Mouse (Mus musculus): Measurements from ENCODE around the gene Stxbp1. TPM values are rescaled to one million over a fixed set of nuclear protein-coding genes. Genes with fewer than 3 reads are reported as not detected.

The Stxbp1 gene
- polyA plus RNA-seq, 1 experiment from 2014 or later = 165 TPM

GRCm38 (mm10) chr2:32881054-32881453, 34.0 kb upstream of the Stxbp1 start:
- no peak overlapping the region for H3K4me3 ChIP-seq (replicated peaks)
- no peaks in the 10 kb centered on the region for H3K27me3 ChIP-seq
- H3K36me3 ChIP-seq = no peaks in the 10 kb centered on the region
- H3K27ac ChIP-seq = 0 out of 2 replicates have a peak overlapping the region, but pooled peaks have one; percentile 35
- no peak for ATAC-seq
- WGBS = 23% methylated on average over 6 of the region's 6 CpGs
- H3K9me3 ChIP-seq = no peaks in the 10 kb centered on the region
- peak overlapping the region; percentile 0 for H3K4me2 ChIP-seq (replicated peaks)
- H3K4me1 ChIP-seq (replicated peaks) = peaks cover 64% of the 10 kb centered on the region
- H3K9ac ChIP-seq (replicated peaks) = peak overlapping the region; percentile 25; the same call in 1 of the 2 replicates

GRCm38 (mm10) chr2:32879593-32879992, 32.5 kb upstream of the Stxbp1 start:
- Histone ChIP-seq H3K27ac (no peak overlapping the region), H3K4me1 (replicated peaks) (peaks cover 69% of the 10 kb centered on the region), H3K27me3 (no peaks in the 10 kb centered on the region), H3K4me2 (replicated peaks) (0 out of 2 replicates have a peak overlapping the region, but pooled peaks have one; percentile 0), H3K9me3 (no peaks in the 10 kb centered on the region), H3K9ac (replicated peaks) (0 out of 2 replicates have a peak overlapping the region, but pooled peaks have one; percentile 3), H3K36me3 (no peaks in the 10 kb centered on the region), H3K4me3 (replicated peaks) (no peak overlapping the region)
- WGBS = 89% methylated on average over 5 of the region's 5 CpGs
- no peak for ATAC-seq

GRCm38 (mm10) chr2:32878396-32878795, 31.4 kb upstream of the Stxbp1 start:
- no peaks in the 10 kb centered on the region for H3K36me3 ChIP-seq
- no peak for ATAC-seq
- no peak overlapping the region for H3K27ac ChIP-seq
- 0 out of 2 replicates have a peak overlapping the region, but pooled peaks have one; percentile 93 for H3K9ac ChIP-seq (replicated peaks)
- H3K4me2 ChIP-seq (replicated peaks) = peak overlapping the region; percentile 76
- H3K27me3 ChIP-seq = no peaks in the 10 kb centered on the region
- no peaks in the 10 kb centered on the region for H3K9me3 ChIP-seq
- WGBS = 66% methylated on average over 3 of the region's 3 CpGs
- peak overlapping the region; percentile 72 for H3K4me3 ChIP-seq (replicated peaks)
- H3K4me1 ChIP-seq (replicated peaks) = peaks cover 76% of the 10 kb centered on the region

- Histone ChIP-seq H3K4me1 (replicated peaks) (peaks cover 76% of the 10 kb centered on the region), H3K27me3 (no peaks in the 10 kb centered on the region), H3K4me3 (replicated peaks) (peak overlapping the region; percentile 72), H3K4me2 (replicated peaks) (peak overlapping the region; percentile 76), H3K27ac (no peak overlapping the region), H3K9me3 (no peaks in the 10 kb centered on the region), H3K36me3 (no peaks in the 10 kb centered on the region), H3K9ac (replicated peaks) (peak overlapping the region; percentile 93)
- ATAC-seq = no peak
- 49% methylated on average over 6 of the region's 6 CpGs for WGBS
These were observed 30.8 kb upstream of the Stxbp1 start for GRCm38 (mm10) chr2:32877761-32878393.

GRCm38 (mm10) chr2:32877303-32877702, 30.3 kb upstream of the Stxbp1 start:
- ATAC-seq = no peak
- H3K4me2 ChIP-seq (replicated peaks) = peak overlapping the region; percentile 76
- H3K4me3 ChIP-seq (replicated peaks) = peak overlapping the region; percentile 72
- no peaks in the 10 kb centered on the region for H3K27me3 ChIP-seq
- H3K36me3 ChIP-seq = no peaks in the 10 kb centered on the region
- peak overlapping the region; percentile 93 for H3K9ac ChIP-seq (replicated peaks)
- H3K4me1 ChIP-seq (replicated peaks) = peaks cover 73% of the 10 kb centered on the region
- 33% methylated on average over 5 of the region's 5 CpGs for WGBS
- H3K27ac ChIP-seq = no peak overlapping the region; the same call in 1 of the 2 replicates
- no peaks in the 10 kb centered on the region for H3K9me3 ChIP-seq

- Histone ChIP-seq H3K4me2 (replicated peaks) (peak overlapping the region; percentile 76), H3K27me3 (no peaks in the 10 kb centered on the region), H3K9me3 (no peaks in the 10 kb centered on the region), H3K36me3 (no peaks in the 10 kb centered on the region), H3K9ac (replicated peaks) (peak overlapping the region; percentile 93), H3K27ac (peak overlapping the region; percentile 96), H3K4me3 (replicated peaks) (peak overlapping the region; percentile 72), H3K4me1 (replicated peaks) (peaks cover 70% of the 10 kb centered on the region)
- peak; percentile 29 for ATAC-seq
- 2% methylated on average over 20 of the region's 20 CpGs for WGBS
These were observed 29.7 kb upstream of the Stxbp1 start for GRCm38 (mm10) chr2:32876490-32877302.

GRCm38 (mm10) chr2:32875675-32876489, 28.8 kb upstream of the Stxbp1 start, which contains the start of gene Fam129b:
TSS of gene Fam129b (plus strand) at chr2:32876114.
- ATAC-seq = peak; percentile 87
- H3K4me1 ChIP-seq (replicated peaks) = peaks cover 62% of the 10 kb centered on the region
- no peaks in the 10 kb centered on the region for H3K27me3 ChIP-seq
- no peaks in the 10 kb centered on the region for H3K36me3 ChIP-seq
- under 1% methylated on average over 64 of the region's 68 CpGs for WGBS
- peak within 1 kb of the TSS; percentile 76 for H3K4me2 ChIP-seq (replicated peaks)
- H3K9ac ChIP-seq (replicated peaks) = peak within 1 kb of the TSS; percentile 93
- H3K27ac ChIP-seq = peak within 1 kb of the TSS; percentile 96
- H3K9me3 ChIP-seq = no peaks in the 10 kb centered on the region
- H3K4me3 ChIP-seq (replicated peaks) = peak within 1 kb of the TSS; percentile 72

- no peaks in the 10 kb centered on the region for H3K27me3 ChIP-seq
- WGBS = 9% methylated on average over 15 of the region's 15 CpGs
- H3K27ac ChIP-seq = peak overlapping the region; percentile 96
- peak overlapping the region; percentile 76 for H3K4me2 ChIP-seq (replicated peaks)
- H3K9ac ChIP-seq (replicated peaks) = peak overlapping the region; percentile 93
- peaks cover 54% of the 10 kb centered on the region for H3K4me1 ChIP-seq (replicated peaks)
- ATAC-seq = peak; percentile 32
- peak overlapping the region; percentile 72 for H3K4me3 ChIP-seq (replicated peaks)
- no peaks in the 10 kb centered on the region for H3K9me3 ChIP-seq
- H3K36me3 ChIP-seq = no peaks in the 10 kb centered on the region
These were observed 28.1 kb upstream of the Stxbp1 start for GRCm38 (mm10) chr2:32874951-32875674.

- H3K4me3 ChIP-seq (replicated peaks) = peak overlapping the region; percentile 72; the same call in 1 of the 2 replicates
These were observed 27.0 kb upstream of the Stxbp1 start for GRCm38 (mm10) chr2:32874070-32874469.

GRCm38 (mm10) chr2:32870275-32871100, 23.4 kb upstream of the Stxbp1 start:
- Histone ChIP-seq H3K4me3 (replicated peaks) (no peak overlapping the region), H3K9me3 (no peaks in the 10 kb centered on the region), H3K27ac (no peak overlapping the region), H3K27me3 (no peaks in the 10 kb centered on the region), H3K9ac (replicated peaks) (no peak overlapping the region), H3K4me2 (replicated peaks) (no peak overlapping the region), H3K36me3 (no peaks in the 10 kb centered on the region), H3K4me1 (replicated peaks) (peaks cover 17% of the 10 kb centered on the region)
- ATAC-seq = no peak
- WGBS = 60% methylated on average over 8 of the region's 8 CpGs

More at GRCm38 (mm10) chr2:32874070-32874469, 27.0 kb upstream of the Stxbp1 start:
- Histone ChIP-seq H3K9me3 (no peaks in the 10 kb centered on the region), H3K4me2 (replicated peaks) (peak overlapping the region; percentile 76), H3K27me3 (no peaks in the 10 kb centered on the region), H3K36me3 (no peaks in the 10 kb centered on the region), H3K27ac (0 out of 2 replicates have a peak overlapping the region, but pooled peaks have one; percentile 96), H3K9ac (replicated peaks) (no peak overlapping the region), H3K4me1 (replicated peaks) (peaks cover 44% of the 10 kb centered on the region)
- WGBS = 81% methylated on average over 3 of the region's 3 CpGs
- ATAC-seq = no peak
